Mouse (Mus musculus) heart, embryonic 13.5 days (tissue): ENCODE results near the gene Commd1. TPM values are rescaled to one million over a fixed set of nuclear protein-coding genes. Genes with fewer than 3 reads are reported as not detected.
A peak's percentile ranks its signal among the peaks of the same experiment; 100 is the strongest.

ENCODE experiments used
- ATAC-seq: fragments of 200-750 bp; cut with Nextera tagmentation; 2 replicates; pipeline ENCODE4 v1.8.0; 2017; ENCODE audit warnings: moderate TSS enrichment; ENCODE audit not compliant: insufficient number of reproducible peaks, low FRiP score, low TSS enrichment; ENCODE audit errors: extremely low read depth
- H3K27ac ChIP-seq: fragments of 300-500 bp; sonication (generic); replicated peaks from 2 replicates; pipeline ENCODE4 v1.5.1; 2015; ENCODE audit warnings: moderate library complexity, mild to moderate bottlenecking, inconsistent platforms
- H3K27me3 ChIP-seq: fragments of 300-500 bp; sonication (generic); replicated peaks from 2 replicates; pipeline ENCODE4 v1.6.1; 2015; ENCODE audit warnings: mild to moderate bottlenecking, inconsistent platforms
- H3K36me3 ChIP-seq: fragments of 300-500 bp; sonication (generic); 2 replicates; pipeline ENCODE4 v1.6.1; 2015; ENCODE audit warnings: mild to moderate bottlenecking, inconsistent platforms
- H3K4me1 ChIP-seq: fragments of 300-500 bp; sonication (generic); 2 replicates; pipeline ENCODE4 v1.6.1; 2015; ENCODE audit warnings: inconsistent platforms
- H3K4me2 ChIP-seq: fragments of 300-500 bp; sonication (generic); 2 replicates; pipeline ENCODE4 v1.6.1; 2015; ENCODE audit warnings: inconsistent platforms, mild to moderate bottlenecking, moderate library complexity
- H3K4me3 ChIP-seq: fragments of 300-500 bp; sonication (generic); 2 replicates; pipeline ENCODE4 v1.5.1; 2015; ENCODE audit warnings: moderate library complexity, mild to moderate bottlenecking, inconsistent platforms
- H3K9ac ChIP-seq: fragments of 300-500 bp; sonication (generic); 2 replicates; pipeline ENCODE4 v1.6.1; 2015; ENCODE audit warnings: inconsistent platforms, mild to moderate bottlenecking, moderate library complexity
- H3K9me3 ChIP-seq: fragments of 300-500 bp; sonication (generic); 2 replicates; pipeline ENCODE4 v1.6.1; 2016; ENCODE audit warnings: inconsistent platforms
- WGBS: fragments of 180-500 bp; shearing (Covaris S2); methylation state at CpG from one replicate; pipeline ENCODE4 v1.1.7; 2015; ENCODE audit warnings: mixed read lengths; 5-methylcytosine and 5-hydroxymethylcytosine counted together
- polyA plus RNA-seq: library from polyadenylated mRNA; unstranded; fragments of >200 nt; fragmentation: Nextera tagmentation; extraction: Ambion mirVana; gene quantifications from 2 replicates; pipeline ENCODE4 v1.2.1, GENCODE M21; 2015

Gene Commd1
- polyA plus RNA-seq, 1 experiment from 2014 or later, result 309 TPM

DNA sequence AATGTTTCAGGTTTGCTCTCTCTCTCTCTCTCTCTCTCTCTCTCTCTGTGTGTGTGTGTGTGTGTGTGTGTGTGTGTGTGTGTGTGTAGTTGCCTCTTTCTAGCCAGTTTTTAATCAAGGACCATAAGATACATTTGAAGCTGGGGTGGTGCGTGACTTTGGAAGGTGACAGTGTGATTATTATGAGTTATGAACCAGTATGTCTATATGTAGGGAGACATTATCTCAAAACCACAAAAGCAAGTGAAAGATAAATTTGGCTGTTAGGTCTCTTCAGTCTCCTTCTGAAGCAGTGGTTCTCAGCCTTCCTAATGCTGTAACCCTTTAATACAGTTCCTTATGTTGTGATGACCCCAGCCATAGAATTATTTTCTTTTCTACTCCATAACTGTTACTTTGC is 96.8 kb downstream of the Commd1 start:
- no peak overlapping the region for H3K4me3 ChIP-seq
- H3K9ac ChIP-seq, result no peak overlapping the region
- peaks cover 5% of the 10 kb centered on the region for H3K4me1 ChIP-seq
- no peak overlapping the region for H3K4me2 ChIP-seq
- no peak overlapping the region for H3K27ac ChIP-seq
- 82% methylated on average over 1 of the region's 1 CpGs for WGBS
- H3K9me3 ChIP-seq, result no peaks in the 10 kb centered on the region
- H3K36me3 ChIP-seq, result no peaks in the 10 kb centered on the region
- H3K27me3 ChIP-seq, result no peaks in the 10 kb centered on the region
- no peak for ATAC-seq

DNA sequence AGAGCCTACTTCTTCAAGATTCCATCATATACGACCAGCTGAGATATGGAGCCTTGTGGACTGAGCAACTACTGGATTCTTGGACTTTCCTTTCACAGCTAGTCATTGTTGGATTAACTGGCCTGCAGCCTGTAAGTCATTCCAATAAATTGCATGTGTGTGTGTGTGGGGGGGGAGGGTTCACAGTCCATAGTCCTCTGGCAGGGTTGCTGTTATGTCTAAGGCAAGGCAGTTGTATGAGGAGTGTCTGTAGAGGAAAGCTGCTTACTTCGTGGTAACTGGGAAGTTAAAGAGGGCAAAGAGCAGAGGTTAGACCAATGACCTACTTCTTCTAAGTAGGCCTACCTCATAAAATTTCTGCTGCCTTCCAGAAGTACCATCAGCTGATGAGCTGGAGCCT is 98.5 kb downstream of the Commd1 start:
- Histone ChIP-seq H3K4me1 (peaks cover 5% of the 10 kb centered on the region), H3K4me3 (no peak overlapping the region), H3K9me3 (no peaks in the 10 kb centered on the region), H3K27me3 (no peaks in the 10 kb centered on the region), H3K36me3 (no peaks in the 10 kb centered on the region), H3K9ac (no peak overlapping the region), H3K4me2 (no peak overlapping the region), H3K27ac (no peak overlapping the region)
- ATAC-seq, result no peak
- 70% methylated on average over 2 of the region's 2 CpGs for WGBS

DNA sequence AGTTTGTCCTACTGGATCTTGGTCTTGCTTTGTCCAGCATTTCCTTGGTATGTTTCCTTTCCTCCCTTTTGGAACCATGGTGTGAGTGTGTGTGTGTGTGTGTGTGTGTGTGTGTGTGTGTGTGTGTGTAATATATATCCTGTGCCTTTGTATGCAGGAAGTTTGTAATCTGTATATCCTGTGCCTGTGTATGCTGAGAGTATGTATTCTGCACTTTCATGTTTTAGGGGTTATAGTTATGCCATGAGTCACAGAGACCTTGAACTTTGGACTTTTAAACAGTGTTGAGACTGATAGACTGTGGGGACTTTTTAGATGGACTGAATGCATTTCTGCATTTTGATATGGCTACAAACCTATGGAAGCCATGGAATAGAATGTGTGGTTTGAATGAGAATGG is 99.3 kb downstream of the Commd1 start:
- H3K4me2 ChIP-seq, result no peak overlapping the region
- H3K27ac ChIP-seq, result no peak overlapping the region
- no peaks in the 10 kb centered on the region for H3K36me3 ChIP-seq
- H3K9me3 ChIP-seq, result no peaks in the 10 kb centered on the region
- no peak overlapping the region for H3K9ac ChIP-seq
- H3K4me1 ChIP-seq, result peaks cover 2% of the 10 kb centered on the region; the same call in 1 of the 2 replicates
- H3K4me3 ChIP-seq, result no peak overlapping the region
- H3K27me3 ChIP-seq, result no peaks in the 10 kb centered on the region
- no peak for ATAC-seq

DNA sequence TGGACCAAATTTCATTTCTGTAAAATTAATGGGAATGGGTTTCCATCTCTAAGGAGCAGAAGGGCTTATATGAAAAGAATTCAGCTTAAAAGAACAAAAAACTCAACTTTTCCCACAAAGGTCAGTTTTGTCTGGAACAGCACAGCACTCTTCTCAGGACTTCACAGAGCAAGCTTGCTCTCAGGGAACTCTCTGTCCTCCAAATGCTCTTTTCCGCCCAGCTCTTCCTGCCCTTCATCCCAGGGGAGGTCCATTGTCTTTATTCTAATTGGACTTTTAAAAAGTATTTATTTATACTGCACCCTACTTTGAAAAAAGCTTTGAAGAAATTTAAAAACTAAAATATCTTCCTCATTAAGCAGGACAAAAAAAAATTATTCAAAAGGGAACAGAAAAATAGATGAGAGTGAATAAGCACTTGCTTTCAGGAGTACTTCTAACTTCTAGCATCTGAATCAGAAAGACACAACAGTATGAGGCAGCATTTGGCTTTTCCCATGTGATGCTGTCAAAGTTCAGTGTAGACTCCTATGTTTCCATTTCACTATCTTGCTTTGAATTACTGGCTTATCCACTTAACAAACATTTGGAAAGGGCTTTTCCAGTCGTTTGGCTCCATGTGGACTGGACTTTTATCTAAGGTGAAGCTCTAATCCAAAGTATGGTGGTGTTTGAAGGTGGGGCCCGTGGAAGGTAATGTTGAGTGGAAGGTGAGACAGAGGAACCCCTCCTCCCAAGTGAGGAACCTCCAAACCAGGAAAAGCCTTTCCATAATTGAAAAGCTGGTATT is 101.6 kb downstream of the Commd1 start:
- Histone ChIP-seq H3K27ac (no peak overlapping the region), H3K36me3 (no peaks in the 10 kb centered on the region), H3K9ac (no peak overlapping the region), H3K4me2 (no peak overlapping the region), H3K9me3 (no peaks in the 10 kb centered on the region), H3K4me1 (no peaks in the 10 kb centered on the region), H3K27me3 (no peaks in the 10 kb centered on the region), H3K4me3 (no peak overlapping the region)
- 47% methylated on average over 3 of the region's 3 CpGs for WGBS
- no peak for ATAC-seq

DNA sequence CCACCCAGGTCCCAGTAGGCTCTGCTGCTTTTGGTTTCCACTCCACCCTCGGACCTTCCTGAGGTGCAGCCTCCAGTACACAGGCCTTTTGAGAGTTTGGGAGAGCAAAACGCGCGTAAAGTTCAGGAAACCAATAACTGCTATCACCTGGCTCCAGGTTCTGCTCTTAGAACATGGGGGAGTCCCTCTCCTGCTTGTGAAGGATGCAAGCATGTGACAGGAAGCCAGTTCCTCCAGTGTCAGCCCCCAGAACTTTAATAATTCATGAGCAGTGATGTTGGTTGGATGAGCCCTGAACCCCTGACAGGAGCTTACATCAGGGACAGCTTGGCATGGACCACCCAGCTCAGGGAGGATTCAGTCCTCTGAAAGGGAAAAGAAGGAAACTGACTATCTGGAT is 102.5 kb downstream of the Commd1 start:
- no peaks in the 10 kb centered on the region for H3K9me3 ChIP-seq
- no peak overlapping the region for H3K27ac ChIP-seq
- H3K9ac ChIP-seq, result no peak overlapping the region
- H3K36me3 ChIP-seq, result no peaks in the 10 kb centered on the region
- no peak overlapping the region for H3K4me2 ChIP-seq
- ATAC-seq, result no peak
- WGBS, result 80% methylated on average over 4 of the region's 4 CpGs
- H3K4me3 ChIP-seq, result no peak overlapping the region
- no peaks in the 10 kb centered on the region for H3K4me1 ChIP-seq
- no peaks in the 10 kb centered on the region for H3K27me3 ChIP-seq

DNA sequence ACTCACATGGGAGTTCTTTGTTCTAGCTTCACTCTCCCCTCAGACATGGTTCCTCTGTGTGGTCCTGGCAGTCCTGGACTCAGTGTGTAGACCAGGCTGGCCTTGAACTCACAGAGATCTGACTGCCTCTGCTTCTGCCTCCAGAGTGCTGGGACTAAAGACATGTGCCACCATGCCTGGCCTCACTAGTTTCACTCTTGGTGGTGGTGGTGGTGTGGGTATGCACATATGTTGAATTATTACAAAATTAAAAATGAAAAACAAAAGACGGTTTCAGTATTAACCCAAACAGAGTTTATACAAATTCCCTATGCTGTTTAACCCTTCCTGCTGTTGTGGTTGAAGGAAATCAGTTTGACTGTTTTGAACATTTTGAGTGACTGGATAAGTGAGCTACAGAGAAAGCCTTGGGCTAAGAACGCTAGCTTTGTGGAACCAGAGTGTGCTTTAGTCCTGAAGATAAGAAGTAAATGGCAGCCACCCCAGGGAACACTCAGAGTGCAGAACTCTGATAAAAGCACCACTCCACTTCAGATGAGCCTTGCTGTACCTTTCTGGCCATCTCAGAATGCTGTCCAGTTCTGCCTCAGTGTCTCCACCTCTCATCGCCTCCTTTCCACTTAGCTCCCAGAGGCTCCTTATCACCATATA is 105.4 kb downstream of the Commd1 start:
- no peak overlapping the region for H3K9ac ChIP-seq
- peaks cover 18% of the 10 kb centered on the region for H3K4me1 ChIP-seq
- no peaks in the 10 kb centered on the region for H3K36me3 ChIP-seq
- H3K4me2 ChIP-seq, result no peak overlapping the region
- H3K27ac ChIP-seq, result no peak overlapping the region
- 58% methylated on average over 3 of the region's 3 CpGs for WGBS
- no peaks in the 10 kb centered on the region for H3K9me3 ChIP-seq
- H3K27me3 ChIP-seq, result no peaks in the 10 kb centered on the region
- H3K4me3 ChIP-seq, result no peak overlapping the region
- ATAC-seq, result no peak

DNA sequence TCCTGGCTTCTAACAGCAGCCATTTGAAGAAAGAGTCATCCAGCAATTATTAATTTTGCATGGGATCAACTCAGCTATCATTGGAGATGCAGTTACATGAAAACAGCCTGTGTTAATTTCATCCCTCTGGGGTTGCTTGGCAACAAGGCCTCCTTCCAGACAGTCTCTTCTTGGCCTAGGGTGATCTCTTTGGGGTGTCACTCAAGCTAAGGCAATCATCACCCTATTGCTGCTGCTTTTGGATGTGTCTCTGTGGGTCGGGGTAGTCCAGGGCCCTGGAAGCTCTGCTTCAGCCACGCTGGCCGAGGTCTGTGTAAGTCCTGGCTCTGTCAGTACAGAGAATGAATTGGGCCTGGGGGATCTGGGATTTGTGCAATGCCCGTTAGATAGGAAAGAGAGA is 106.9 kb downstream of the Commd1 start:
- WGBS, result 72% methylated on average over 4 of the region's 4 CpGs
- Histone ChIP-seq H3K4me1 (peaks cover 26% of the 10 kb centered on the region), H3K4me2 (no peak overlapping the region)

DNA sequence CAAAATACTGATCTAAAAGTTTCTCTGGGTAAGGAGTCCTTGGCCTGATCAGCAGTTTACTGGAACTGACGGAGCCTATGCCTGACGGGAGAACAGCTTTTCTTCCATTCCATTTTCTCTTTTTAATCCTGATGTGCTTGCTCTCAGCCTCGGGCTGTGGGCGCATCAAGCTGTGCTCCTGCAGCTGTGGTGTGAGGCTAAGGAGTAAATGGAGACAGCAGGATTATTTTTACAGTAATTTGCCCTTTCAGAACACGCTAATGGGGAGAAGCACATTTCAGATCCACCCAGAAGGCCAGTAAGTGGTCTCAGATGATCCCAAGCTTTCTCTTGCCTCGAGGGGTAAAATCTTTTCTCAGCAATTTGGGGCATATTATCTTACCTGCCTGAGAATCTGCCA is 107.4 kb downstream of the Commd1 start:
- no peaks in the 10 kb centered on the region for H3K36me3 ChIP-seq
- WGBS, result 80% methylated on average over 6 of the region's 6 CpGs
- no peak for ATAC-seq
- no peak overlapping the region for H3K9ac ChIP-seq
- no peak overlapping the region for H3K27ac ChIP-seq
- no peak overlapping the region for H3K4me2 ChIP-seq
- peaks cover 26% of the 10 kb centered on the region for H3K4me1 ChIP-seq
- no peaks in the 10 kb centered on the region for H3K9me3 ChIP-seq
- H3K4me3 ChIP-seq, result no peak overlapping the region
- H3K27me3 ChIP-seq, result no peaks in the 10 kb centered on the region

More for the DNA sequence above, 106.9 kb downstream of the Commd1 start:
- ATAC-seq, result no peak
- Histone ChIP-seq H3K36me3 (no peaks in the 10 kb centered on the region), H3K9me3 (no peaks in the 10 kb centered on the region), H3K4me3 (no peak overlapping the region), H3K27me3 (no peaks in the 10 kb centered on the region), H3K27ac (no peak overlapping the region), H3K9ac (no peak overlapping the region)

DNA sequence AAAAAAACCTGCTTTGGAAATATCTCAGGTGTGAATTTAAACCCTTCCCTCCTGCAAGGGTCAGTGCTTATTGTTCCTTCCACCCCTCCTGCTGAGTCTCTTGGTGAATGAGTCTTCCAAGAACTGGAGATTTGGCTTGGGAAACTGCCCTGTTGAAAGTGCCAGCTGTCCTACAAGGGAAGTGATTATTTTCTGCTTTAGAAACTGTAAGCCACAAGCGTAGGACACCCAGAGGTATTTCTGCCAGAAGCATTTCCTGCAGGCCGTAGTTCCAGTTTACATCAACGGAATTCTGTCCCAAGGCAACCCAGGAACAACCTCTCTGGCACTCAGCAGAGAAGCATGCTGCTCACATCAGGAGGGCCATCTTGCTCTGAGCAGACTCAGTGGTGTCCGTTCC is 108.8 kb downstream of the Commd1 start:
- H3K9me3 ChIP-seq, result no peaks in the 10 kb centered on the region
- no peak for ATAC-seq
- H3K36me3 ChIP-seq, result no peaks in the 10 kb centered on the region
- H3K9ac ChIP-seq, result no peak overlapping the region
- H3K4me1 ChIP-seq, result peaks cover 26% of the 10 kb centered on the region
- H3K4me2 ChIP-seq, result no peak overlapping the region
- H3K27me3 ChIP-seq, result no peaks in the 10 kb centered on the region
- no peak overlapping the region for H3K4me3 ChIP-seq
- H3K27ac ChIP-seq, result no peak overlapping the region
- WGBS, result 51% methylated on average over 4 of the region's 4 CpGs

- WGBS, result 34% methylated on average over 4 of the region's 4 CpGs
- Histone ChIP-seq H3K4me1 (peaks cover 26% of the 10 kb centered on the region), H3K4me3 (peak overlapping the region; percentile 20; the same call in 1 of the 2 replicates), H3K27me3 (no peaks in the 10 kb centered on the region), H3K27ac (peak overlapping the region; percentile 65), H3K9ac (no peak overlapping the region), H3K36me3 (no peaks in the 10 kb centered on the region), H3K9me3 (no peaks in the 10 kb centered on the region), H3K4me2 (peak overlapping the region; percentile 45)
- no peak for ATAC-seq
Observed at GRCm38 (mm10) chr11:22872307-22872680, 109.9 kb downstream of the Commd1 start.

GRCm38 (mm10) chr11:22871628-22872306 is 110.4 kb downstream of the Commd1 start:
- Histone ChIP-seq H3K4me1 (peaks cover 26% of the 10 kb centered on the region), H3K4me3 (peak overlapping the region; percentile 20; the same call in 1 of the 2 replicates), H3K27ac (peak overlapping the region; percentile 65), H3K4me2 (peak overlapping the region; percentile 45), H3K9me3 (no peaks in the 10 kb centered on the region), H3K36me3 (no peaks in the 10 kb centered on the region), H3K9ac (no peak overlapping the region), H3K27me3 (no peaks in the 10 kb centered on the region)
- ATAC-seq, result no peak
- WGBS, result 42% methylated on average over 7 of the region's 7 CpGs
